Mouse (Mus musculus) WW6 (cell line): Measurements from ENCODE around the gene Odf4.
"Not testable (repeated sequence)": the region's sequence is repeated elsewhere in the genome, so short reads cannot be mapped to it uniquely, and the experiment has no call there.

Source experiments
- DNase-seq: peaks from one replicate; pipeline ENCODE4 v3.0.0-alpha.2; 2013; ENCODE audit warnings: low read depth, low spot score

Odf4 gene

DNA sequence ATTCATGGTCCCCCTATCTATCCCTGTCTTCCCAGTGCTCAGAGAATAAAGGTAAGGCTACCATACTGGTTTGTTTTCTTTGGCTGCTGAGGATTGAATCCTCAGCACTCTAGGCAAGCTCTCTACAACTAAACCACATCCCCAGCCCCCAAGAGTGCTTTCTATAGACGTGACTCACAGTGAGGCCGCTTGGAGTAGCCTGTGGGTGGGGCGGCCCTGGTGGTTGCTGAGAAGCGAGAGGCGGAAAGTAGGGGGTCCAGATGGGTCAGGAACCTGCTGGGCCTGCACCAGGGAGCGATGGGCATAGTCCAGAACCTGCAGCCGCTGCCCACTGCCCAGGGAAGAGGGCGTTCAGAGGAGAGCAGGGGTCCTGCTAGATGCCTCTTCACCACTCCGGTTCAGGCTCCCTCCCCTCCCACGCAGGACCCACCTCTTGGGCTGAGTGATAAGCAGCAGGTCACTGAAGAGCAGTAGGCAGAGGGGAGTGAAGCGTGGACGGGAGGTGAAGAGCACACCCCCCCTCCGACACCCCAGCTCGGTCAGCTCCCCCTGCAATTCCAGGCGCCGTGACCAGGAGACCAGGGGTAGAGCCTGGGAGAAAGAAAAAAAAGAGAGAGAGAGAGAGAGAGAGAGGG, 20.0 kb upstream of the Odf4 start:
- no peak for DNase-seq

DNA sequence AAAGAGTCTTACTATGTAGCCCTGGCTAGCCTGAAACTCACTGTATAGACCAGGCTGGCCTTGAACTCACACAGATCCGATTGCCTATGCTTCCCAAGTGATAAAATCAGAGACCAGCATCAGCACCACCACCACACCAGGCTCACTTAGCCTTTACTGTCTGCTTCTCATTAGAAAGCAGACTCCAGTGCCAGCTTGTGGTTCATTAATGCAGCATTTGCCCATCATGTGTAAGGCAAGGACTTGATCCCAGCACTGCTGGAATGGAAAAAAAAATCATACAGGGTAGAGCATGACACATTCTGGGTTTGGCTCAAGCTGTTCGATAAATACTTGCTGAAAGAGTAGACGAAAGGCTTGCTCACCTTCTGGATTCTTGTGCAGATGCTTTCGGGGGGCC, 19.1 kb upstream of the Odf4 start:
- no peak for DNase-seq

DNA sequence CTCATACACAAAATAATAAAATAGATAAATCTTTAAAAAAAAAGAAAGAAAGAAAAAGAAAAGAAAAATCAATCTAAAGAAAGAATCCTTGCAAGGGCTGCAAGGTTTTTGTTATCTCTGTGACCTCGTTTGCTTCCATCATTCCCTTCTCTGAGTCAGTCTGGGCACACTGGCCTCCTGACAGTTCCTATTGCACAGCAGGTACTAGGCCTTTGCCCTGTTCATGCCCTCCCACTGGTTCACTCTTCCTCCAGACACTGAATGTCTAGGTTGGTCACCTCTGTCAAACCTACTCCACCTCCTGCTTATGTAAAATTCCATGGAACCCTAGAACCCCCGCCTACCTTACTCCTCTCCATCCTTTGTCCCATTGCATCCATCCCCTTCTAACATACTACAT, 18.4 kb upstream of the Odf4 start:
- no peak for DNase-seq

DNA sequence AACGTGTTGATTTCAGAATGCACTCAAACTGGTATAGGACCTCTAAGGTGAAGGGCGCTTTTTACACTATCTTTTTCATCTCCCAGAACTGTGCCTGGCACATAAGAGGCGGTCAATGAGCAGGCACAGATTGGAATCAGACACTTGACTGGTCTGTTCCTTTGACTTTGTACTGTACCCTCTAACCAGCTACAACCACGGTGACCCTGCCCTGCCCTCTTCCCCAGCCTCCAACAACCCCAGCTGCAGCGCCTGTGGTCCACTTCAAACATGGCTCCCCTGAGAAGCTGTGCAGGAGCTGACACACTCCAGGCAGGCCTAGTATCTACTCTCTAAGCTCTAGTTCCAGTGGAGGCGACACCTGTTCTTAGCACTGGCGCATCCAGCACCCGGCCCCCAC, 15.8 kb upstream of the Odf4 start:
- DNase-seq, result no peak

DNA sequence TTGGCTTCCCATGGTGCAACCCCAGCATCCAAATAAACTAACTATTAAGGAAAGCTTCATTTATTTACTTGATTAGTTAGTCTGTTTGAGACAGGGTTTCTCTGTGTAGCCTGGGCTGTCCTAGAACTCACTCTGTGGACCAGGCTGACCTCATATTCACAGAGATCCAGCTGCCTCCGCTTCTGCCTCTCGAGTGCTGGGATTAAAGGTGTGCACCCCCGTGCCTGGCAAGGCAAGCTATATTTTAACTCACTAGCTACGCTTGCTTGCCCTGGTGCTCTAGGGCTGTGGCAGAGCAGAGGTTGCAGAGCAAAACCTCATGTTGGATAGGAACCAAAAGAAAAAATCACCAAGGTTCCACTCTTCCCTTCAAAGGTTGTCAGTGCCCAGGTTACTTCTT, 13.6 kb upstream of the Odf4 start:
- no peak for DNase-seq

DNA sequence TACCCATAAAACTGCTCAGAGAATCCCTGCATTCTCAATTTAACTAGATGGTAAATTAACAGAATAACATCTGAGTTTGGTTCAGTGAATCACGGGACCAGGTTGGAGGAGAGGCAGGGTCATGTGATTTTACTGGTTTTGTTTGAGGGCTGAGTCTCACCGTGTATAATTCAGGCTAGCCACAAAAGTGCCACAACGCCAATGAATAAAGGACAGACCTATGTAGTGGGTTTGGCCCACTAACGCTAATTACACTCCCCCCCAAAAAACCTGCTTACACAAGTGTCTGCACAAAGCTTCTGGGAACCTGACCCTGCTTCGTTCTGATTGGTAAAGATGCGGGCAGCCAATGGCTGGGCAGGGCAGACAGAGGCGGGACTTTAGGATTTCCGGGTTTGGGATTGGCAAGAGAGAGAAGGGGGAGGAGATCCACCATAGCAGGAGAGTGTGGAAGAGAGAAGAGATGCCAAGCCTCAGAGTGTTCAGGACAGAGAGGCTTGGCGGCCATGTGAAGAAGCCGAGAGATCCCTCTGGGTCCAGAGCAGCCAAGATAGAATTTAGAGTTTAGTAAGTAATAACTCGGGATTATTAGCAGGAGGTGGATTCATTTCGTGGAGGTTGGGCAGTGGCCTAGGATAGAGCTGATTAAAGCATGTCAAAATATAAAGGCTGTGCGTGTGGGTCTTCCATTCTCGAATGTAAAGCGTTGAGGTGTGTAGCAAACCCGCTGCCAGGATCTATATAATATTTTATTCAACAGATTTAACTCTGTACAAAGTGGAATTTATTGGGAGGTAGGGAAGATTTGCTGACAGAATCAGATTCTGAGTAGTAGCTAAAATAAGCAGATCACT, 12.8 kb upstream of the Odf4 start:
- DNase-seq, result peak; percentile 76

DNA sequence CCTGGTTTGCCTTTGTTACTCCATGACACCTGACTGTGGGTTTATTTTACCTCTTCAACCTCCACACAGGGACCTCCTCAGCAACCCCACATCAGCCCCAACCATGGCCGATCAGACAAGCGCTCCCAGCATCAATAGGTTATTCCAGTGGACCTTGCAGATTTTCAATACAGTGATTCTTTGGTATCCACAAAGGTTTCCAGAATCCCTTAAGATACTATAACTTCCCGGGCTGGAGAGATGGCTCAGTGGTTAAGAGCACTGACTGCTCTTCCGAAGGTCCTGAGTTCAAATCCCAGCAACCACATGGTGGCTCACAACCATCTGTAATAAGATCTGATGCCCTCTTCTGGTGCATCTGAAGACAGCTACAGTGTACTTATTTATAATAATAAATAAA, 10.1 kb upstream of the Odf4 start:
- DNase-seq, result not testable (repeated sequence)

DNA sequence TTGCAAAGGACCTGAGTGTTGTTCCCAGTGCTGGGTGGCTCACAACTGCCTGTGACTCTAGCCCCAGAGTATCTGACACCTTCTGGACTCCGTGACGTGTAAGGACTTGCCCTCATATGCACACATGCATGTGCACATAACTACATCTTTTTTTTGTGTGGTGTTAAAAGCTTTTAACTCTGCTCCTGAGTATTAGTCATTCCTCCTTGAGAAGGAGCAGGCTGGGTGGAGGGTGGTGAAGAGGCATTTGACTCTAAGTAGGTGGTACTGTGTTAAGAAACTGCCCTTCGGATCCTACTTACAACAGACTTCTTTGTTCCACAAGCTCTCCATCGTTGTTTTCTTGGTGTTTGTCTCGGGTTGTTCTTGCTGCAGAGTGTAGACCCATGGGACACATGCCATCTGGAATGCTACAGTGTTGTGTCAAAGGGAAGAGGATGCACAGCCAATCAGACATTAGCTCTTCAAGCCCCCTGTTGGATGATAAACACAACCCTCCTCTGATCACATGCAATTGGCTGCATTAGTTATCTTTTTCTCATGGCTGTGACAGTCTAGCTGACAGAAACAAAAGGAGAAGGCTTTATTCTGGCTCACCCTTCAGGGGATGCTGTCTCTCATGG, 7.1 kb upstream of the Odf4 start:
- no peak for DNase-seq

DNA sequence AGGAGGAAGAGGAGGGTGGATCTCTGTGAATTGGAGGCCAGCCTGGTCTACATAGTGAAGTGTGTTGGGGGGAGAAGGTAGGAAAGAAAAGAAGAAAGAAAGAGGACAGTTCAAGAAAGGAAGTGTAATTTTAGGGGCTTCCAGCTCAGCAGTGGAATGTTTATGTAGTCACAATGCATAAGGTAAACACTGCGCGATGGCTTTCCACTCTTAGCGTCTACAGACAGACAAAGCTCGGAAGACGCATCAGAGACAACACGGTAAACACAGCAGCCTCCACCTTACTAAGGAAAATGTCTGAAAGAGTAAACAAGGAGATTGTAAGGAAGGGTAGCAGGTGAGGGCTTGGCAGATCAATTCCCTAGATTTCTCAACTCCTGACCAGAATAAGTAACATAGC, 3.1 kb upstream of the Odf4 start:
- no peak for DNase-seq

DNA sequence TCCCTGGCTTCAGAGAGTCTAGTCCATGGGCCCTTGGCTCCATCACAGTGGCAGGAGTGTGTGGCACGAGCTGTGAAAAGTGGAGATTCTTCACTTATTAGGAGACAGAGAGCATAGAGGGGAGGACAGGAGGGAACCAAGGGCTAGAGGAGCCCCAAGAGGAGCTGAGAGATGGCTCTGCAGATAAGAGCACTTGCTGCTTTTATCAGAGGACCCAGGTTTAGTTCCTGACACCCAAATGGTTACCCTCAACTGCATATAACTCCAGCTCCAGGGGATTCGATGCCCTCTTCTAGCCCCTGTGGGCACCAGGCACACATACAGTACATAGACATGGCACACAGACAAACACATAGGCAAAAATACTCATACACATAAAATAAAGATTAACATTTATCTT, 2.1 kb downstream of the Odf4 start:
- no peak for DNase-seq

DNA sequence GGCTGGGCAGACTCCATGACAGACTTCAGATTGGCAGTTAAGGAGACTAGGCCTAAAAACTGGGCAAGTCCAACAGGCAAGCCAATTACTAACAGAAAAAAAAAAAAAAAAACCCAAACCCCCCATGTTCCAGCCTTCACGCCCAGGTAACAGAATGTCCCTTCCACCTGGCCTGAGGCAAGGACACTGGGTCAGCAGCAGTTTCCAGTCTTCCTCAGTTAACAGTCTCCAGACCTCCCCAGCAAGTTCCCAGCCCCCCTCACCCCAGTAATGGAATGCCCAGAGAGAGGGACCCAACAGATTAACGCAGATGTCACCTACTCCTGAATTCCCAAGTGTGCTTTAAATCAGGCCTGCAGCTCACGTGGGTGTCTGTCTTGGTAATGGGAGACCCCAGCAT, 3.7 kb downstream of the Odf4 start:
- DNase-seq, result no peak

DNA sequence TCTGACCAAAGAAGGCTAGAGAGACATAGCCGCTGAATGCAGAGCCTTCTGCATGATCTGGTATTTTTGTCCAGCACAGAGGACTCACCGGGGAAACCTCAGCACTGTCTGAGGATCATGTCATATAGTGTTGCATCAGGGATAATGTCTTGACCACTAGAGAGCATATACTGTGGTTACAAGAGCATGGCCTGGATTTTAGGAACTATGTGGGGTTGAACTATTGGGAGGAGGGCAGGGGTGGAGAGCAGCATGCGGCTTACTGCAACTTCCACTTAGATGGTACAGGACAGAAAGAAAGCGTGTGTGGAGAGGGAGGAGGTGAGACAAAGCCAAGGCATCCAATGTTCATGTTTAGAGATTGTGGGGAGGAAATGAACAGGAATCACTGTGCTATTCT, 12.3 kb downstream of the Odf4 start:
- no peak for DNase-seq

DNA sequence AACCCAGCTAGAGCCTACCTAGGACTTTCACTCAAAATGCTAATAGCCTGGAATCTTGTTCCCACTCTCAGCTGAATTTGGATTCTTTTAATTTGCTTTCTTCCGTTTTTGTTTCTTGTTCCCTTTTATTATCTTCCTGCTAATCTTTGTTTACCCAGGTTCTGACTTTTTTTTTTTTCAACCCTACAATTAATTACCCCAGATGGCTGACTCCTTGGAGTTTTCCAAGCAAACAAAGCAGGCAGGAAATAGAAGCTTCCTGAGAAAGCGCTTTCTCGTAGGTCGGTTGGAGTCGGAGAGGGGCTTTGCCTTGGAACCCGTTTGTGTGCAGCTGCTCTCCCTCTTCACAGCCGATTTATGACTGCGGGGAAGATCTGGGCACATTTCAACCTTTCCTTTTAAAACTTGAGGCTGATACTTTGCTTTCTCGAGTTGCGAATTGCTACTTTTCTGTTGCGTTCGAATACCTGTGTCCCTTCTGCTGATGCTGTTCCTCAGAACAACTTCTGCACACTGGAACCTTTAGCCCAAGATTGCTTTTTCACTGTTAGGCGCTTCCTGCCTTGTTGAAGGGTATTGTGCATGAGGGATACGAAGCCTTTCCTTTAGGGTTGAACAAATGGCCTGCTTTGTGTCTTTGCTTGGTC, 15.2 kb downstream of the Odf4 start:
- DNase-seq, result no peak

DNA sequence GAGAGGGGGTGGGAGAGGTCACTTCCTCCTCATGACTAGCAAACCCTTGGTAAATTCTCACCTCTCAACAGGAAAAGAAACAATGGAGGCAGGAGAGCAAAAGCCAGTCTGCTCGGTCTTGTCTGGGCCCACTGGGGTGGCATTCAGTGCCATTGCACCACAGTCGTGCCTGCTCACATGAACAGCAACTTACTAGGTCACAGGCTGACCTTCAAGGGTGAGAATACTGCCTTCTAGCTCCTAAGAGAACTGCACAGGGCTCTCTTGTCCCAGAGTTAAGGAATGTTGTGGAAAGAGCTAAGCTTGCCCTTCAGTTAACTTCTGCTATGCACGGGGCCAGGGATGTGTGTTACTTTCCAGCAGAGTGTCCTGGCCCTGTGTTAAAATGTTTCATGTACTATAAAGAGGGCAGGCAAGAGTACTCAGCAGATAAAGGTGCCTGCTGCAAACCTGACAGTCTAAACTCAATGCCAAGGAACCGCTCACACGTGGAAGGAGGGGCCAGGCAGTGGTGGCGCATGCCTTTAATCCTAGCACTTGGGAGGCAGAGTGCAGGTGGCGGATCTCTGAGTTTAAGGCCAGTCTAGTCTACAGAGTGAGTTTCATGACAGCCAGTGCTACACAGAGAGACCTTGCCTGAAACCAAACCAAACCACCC, 17.9 kb downstream of the Odf4 start:
- no peak for DNase-seq

DNA sequence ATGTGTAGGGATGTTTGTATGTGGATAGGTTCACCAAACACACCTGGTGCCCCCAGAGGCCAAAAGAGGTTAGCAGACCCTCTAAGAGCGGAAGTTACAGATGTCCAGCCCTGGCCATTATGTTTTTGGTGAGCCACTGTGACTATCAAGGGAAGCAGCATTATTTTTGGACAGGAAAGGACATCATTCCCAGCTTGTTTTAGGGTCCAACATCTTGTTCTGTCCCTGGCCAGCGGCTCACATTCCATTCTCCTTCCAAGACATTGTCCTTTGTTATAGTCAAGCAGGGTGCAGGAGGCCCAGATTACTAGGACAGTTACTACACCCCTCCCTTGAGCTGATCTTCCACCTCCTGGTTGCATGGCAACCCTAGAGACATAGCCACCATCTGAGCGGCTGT, 19.6 kb downstream of the Odf4 start:
- DNase-seq, result no peak

DNA sequence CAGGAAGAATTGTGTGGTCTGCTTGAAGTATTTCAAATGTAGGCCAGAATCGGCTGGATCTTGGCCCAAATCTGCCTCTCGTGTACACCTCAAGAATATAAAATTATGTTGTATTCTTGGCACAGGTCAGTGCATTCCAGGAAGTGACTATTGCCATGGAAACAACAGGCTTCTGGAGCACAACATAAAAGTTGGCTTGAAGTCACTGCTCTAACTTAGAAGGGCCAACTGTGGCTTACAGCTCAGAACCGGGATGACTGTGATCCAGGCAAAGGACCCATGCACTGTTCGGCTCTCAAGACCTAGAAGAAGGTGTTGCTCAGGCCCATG, 20.5 kb downstream of the Odf4 start:
- DNase-seq, result no peak

DNA sequence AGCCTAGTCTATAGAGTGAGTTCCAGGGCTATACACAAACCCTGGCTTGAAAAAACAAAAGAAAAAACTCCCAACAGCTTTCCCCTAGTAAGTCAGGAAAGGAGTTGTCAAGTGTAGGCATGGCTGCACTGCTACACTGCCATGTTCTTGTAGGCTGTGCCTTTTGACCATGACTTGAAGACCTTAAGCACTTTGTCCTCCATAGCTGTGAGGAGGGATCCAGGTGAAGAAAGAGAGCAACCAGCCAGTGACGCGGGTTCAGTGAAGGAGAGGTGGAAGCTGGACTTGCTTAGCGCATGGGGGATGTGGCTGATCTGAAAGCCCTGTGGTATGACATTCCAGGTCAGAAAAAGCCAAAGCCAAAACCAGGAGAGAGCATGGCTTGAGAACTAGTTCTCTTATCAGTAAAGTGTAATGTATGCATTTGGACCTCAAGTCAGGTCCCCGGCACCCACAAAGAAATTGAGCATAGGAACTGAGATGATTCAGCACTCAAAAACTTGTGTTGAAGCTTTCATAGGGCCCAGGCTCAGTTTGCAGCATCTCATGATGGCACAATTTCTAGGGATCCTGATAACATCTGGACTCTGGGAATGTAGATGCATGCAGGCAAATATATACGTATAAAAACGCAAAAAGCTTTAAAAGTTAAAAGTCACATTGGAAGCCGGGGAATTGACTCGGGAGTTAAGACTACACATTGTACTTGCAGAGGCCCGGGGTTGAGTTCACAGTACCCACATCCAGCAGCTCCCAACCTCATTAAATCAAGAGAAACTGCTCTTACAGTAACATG, 21.0 kb downstream of the Odf4 start:
- no peak for DNase-seq

DNA sequence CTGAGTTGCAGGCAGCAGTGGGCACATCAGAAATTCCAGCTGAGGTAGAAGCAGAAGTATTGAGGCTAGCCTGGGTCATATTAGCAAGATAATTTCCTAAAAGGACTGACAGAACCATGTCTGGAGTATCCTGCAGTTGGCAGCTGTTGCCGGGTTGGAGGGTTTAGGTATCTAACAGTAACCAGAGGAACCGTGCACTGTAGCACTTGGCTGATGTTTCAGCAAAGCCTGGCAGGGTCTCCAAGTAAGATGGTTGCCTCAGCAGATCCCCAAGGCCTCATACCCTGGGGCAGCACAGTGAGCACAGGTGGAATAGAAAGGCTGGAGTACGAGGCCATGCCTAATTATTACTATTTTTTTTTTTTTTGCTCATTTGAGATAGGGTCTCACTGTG, 21.7 kb downstream of the Odf4 start:
- no peak for DNase-seq

DNA sequence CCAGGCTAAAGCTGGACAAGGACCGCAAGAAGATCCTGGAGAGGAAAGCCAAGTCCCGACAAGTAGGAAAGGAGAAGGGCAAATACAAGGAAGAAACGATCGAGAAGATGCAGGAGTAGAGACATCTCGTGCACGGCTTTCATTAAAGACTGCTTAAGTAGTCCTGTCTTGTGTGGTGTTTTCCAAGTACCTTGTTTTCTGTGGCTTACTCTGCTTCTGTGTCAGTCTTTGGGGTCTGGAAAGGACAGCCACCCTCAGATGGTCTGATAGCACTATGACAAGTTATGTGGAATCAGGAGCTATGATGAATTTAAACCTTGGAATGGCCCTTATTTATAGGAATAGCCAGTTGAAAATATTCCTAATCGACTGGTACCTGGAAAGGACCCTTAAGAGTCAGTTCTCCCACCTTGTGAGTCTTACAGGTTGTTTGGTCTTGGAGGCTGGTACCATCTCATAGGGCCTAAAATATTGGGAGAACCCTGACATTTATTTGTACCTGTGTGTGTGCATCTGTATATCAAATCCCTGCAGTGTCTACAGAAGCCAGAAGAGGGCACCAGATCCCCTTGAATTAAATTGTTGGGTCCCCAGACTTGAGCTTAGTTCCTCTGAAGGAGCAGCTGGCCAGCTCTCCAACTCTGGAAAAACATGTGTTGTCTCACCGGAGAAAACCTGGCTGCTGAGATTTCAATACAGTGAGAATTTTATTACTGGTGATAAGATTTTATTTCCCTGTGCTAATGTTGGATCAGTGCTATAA, 22.3 kb downstream of the Odf4 start:
- DNase-seq, result peak; percentile 82

DNA sequence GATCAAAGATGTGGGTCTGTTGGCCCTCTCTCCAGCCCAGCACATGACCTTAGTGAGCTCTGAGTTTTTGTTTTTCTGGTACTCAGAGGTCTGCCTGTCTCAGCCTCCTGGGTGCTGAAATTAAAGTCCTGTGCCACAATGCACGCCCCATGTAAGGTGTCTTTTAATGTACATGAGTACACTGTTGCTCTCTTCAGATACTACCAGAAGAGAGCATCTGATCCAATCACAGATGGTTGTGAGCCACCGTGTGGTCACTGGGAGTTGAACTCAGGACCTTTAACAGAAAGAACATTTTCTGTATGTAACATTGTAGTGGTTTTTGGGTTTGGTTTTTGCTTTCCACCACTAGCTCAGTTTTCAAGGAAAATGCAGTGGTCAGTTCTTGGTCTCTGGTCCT, 23.1 kb downstream of the Odf4 start:
- no peak for DNase-seq

DNA sequence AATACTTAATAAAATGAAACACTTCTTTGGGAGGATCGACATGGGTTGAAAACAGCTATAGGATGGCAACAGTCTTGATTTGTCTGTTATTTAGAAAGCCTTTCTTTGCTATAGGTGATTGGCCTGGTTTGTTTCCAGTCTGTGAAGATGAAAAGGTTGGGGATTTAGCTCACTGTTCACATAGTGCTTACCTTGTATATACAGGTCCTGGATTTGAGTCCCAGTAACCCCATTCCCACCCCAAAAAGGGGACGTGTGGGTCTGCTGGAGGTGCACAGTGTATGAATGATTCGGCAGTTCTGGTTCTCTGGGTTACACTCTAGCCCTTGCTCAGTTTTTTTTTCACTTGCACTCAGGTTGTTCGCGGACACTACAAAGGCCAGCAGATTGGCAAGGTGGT, 24.1 kb downstream of the Odf4 start:
- DNase-seq, result no peak
